Mouse (Mus musculus): ENCODE measurements around the gene Mapk8ip3. TPM values are rescaled to one million over a fixed set of nuclear protein-coding genes. Genes with fewer than 3 reads are reported as not detected.

The Mapk8ip3 gene
- polyA plus RNA-seq, 1 experiment from 2014 or later = 28.0 TPM

DNA sequence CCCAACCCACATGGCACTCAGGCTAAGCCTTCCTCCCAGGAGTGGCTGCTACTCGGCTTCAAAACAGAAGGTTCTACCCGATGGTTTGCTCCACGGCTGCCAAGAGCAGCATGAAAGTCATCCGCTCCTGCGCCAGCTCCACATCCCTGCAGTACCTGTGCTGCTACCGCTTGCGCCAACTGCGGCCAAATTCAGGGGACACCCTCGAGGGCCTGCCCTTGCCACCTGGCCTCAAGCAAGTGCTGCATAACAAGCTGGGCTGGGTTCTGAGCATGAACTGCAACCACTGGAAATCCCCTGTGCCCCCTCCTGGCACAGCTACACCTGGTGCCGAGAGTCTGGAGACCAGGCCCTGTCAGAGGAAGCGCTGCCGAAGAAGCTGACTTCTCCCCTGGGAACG is 45.5 kb downstream of the Mapk8ip3 start:
- Histone ChIP-seq H3K9me3 (ENCODE audit: control insufficient read depth, low read length) (no peaks in the 10 kb centered on the region), H3K27ac (ENCODE audit: low read depth, low read length) (no peak overlapping the region), H3K4me3 (ENCODE audit: low read depth, low read length) (no peak overlapping the region), H3K36me3 (ENCODE audit: control insufficient read depth, insufficient read depth, low read length) (peaks cover 32% of the 10 kb centered on the region), H3K27me3 (replicated peaks; ENCODE audit: control insufficient read depth, insufficient read depth, low read length) (no peaks in the 10 kb centered on the region), H3K4me2 (no peak overlapping the region), H3K9ac (ENCODE audit: low read depth, low read length) (no peak overlapping the region), H3K4me1 (replicated peaks; ENCODE audit: control insufficient read depth, insufficient read depth, low read length) (peaks cover 23% of the 10 kb centered on the region)
- WGBS = 84% methylated on average over 13 of the region's 13 CpGs
- DNase-seq (ENCODE audit: low spot score) = no peak
- no peak for ATAC-seq (replicated peaks; ENCODE audit: low FRiP score)

DNA sequence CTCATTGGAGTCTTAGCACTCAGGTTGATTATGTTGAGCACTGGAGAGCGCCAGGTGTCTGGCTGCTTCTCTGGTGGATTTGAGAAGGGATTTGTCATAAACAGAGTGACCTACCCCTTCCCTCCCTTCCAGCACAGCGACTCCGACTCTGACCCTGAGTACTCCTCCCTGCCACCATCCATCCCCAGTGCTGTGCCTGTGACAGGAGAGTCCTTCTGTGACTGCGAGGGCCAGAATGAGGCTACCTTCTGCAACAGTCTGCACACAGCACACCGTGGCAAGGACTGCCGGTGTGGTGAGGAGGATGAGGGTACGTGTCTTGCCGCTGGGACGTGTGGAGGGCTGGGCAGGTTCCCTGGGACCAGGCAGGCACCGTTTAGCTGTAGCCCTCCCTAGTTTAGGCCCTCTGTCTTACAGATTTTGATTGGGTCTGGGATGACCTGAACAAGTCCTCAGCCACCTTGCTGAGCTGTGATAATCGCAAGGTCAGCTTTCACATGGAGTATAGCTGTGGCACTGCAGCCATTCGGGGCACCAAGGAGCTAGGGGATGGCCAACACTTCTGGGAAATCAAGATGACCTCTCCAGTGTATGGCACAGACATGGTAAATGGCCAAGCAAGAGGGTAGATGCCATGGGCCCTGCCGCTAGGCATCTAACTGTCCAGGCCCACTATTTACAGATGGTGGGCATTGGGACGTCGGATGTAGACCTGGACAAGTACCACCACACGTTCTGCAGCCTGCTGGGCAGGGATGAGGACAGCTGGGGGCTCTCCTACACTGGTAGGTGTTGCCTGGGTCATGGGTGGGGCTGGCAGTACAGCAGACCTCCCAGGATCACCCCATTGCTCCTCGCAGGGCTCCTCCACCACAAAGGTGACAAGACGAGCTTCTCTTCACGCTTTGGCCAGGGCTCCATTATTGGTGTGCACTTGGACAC is 46.4 kb downstream of the Mapk8ip3 start:
- peaks cover 20% of the 10 kb centered on the region for H3K4me1 ChIP-seq (replicated peaks; ENCODE audit: control insufficient read depth, insufficient read depth, low read length)
- no peaks in the 10 kb centered on the region for H3K9me3 ChIP-seq (ENCODE audit: control insufficient read depth, low read length)

DNA sequence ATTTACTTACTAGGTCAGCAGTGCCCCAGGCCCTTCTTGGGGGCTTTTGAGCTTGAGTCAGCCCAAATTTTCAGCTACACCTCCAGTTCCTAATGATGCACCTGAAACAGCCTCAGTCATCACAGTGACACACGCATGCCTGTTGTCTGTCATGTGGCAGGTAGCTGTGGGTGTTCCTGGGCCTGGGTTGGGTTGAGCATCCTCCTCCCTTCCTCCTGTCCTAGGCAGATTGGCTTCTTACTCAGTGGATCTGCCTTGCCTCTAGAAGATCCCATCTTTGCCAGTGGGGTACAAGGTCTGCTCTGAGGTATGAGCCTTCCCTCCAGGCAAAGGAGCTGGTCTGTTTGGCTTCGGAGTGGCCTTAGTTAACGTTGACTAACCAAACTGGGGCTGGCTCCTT is 47.9 kb downstream of the Mapk8ip3 start:
- peaks cover 23% of the 10 kb centered on the region for H3K4me1 ChIP-seq (replicated peaks; ENCODE audit: control insufficient read depth, insufficient read depth, low read length)
- peaks cover 39% of the 10 kb centered on the region for H3K36me3 ChIP-seq (ENCODE audit: control insufficient read depth, insufficient read depth, low read length)
- no peak overlapping the region for H3K27ac ChIP-seq (ENCODE audit: low read depth, low read length)
- no peak for DNase-seq (ENCODE audit: low spot score)
- ATAC-seq (replicated peaks; ENCODE audit: low FRiP score) = no peak
- no peaks in the 10 kb centered on the region for H3K9me3 ChIP-seq (ENCODE audit: control insufficient read depth, low read length)
- peak overlapping the region; percentile 17; the same call in 1 of the 2 replicates for H3K4me3 ChIP-seq (ENCODE audit: low read depth, low read length)
- H3K27me3 ChIP-seq (replicated peaks; ENCODE audit: control insufficient read depth, insufficient read depth, low read length) = no peaks in the 10 kb centered on the region
- no peak overlapping the region for H3K9ac ChIP-seq (ENCODE audit: low read depth, low read length)
- 83% methylated on average over 3 of the region's 3 CpGs for WGBS
- H3K4me2 ChIP-seq = peak overlapping the region; percentile 96; the same call in 1 of the 2 replicates

More for the DNA sequence above, 46.4 kb downstream of the Mapk8ip3 start:
- no peak for ATAC-seq (replicated peaks; ENCODE audit: low FRiP score)
- H3K27ac ChIP-seq (ENCODE audit: low read depth, low read length) = no peak overlapping the region; the same call in 1 of the 2 replicates
- H3K4me2 ChIP-seq = no peak overlapping the region
- H3K9ac ChIP-seq (ENCODE audit: low read depth, low read length) = no peak overlapping the region; the same call in 1 of the 2 replicates
- no peak for DNase-seq (ENCODE audit: low spot score)
- no peak overlapping the region; the same call in 1 of the 2 replicates for H3K4me3 ChIP-seq (ENCODE audit: low read depth, low read length)
- no peaks in the 10 kb centered on the region for H3K27me3 ChIP-seq (replicated peaks; ENCODE audit: control insufficient read depth, insufficient read depth, low read length)
- peaks cover 32% of the 10 kb centered on the region for H3K36me3 ChIP-seq (ENCODE audit: control insufficient read depth, insufficient read depth, low read length)
- WGBS = 84% methylated on average over 19 of the region's 19 CpGs

DNA sequence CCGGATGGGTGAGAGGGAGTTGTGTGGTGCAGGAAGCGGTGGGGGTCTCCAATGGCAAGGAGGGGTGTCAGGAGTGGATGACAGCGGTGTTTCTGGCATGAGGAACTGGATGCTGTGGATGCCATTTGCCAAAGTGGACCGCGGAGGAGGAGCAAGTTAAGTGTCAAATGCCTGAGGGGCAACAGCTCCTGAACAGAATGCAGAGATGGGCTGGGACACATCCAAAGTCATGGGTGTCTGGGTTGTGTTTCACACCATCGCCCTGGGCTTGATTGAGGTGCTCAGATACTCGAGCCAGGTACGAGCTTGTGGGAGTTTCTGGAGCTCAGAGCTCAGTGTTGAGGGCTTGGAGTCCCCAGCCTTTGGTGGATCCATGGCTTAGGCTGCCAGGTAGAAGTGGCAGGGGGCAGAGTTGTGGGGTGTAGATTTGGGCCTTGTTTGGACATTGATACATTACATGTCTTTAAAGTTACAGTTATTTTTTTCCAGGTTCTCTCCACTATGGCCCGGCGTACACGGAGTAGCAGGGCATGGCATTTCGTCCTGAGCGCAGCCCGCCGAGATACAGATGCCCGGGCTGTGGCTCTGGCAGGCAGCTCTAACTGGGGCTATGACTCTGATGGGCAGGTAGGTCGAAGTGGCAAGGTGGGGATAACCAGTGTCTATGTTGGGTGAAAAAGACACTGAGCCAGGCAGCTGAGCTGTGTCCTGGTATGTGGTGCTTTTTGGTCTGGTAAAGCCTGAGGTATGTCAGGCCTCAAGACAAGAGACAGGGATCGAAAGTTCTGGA is 49.3 kb downstream of the Mapk8ip3 start:
- DNase-seq (ENCODE audit: low spot score) = no peak
- Histone ChIP-seq H3K36me3 (ENCODE audit: control insufficient read depth, insufficient read depth, low read length) (peaks cover 42% of the 10 kb centered on the region), H3K4me2 (peak overlapping the region; percentile 96), H3K27ac (ENCODE audit: low read depth, low read length) (peak overlapping the region; percentile 60; the same call in 1 of the 2 replicates), H3K4me3 (ENCODE audit: low read depth, low read length) (peak overlapping the region; percentile 76), H3K27me3 (replicated peaks; ENCODE audit: control insufficient read depth, insufficient read depth, low read length) (no peaks in the 10 kb centered on the region), H3K9ac (ENCODE audit: low read depth, low read length) (peak overlapping the region; percentile 80), H3K4me1 (replicated peaks; ENCODE audit: control insufficient read depth, insufficient read depth, low read length) (peaks cover 18% of the 10 kb centered on the region), H3K9me3 (ENCODE audit: control insufficient read depth, low read length) (no peaks in the 10 kb centered on the region)
- 60% methylated on average over 18 of the region's 18 CpGs for WGBS
- no peak for ATAC-seq (replicated peaks; ENCODE audit: low FRiP score)

DNA sequence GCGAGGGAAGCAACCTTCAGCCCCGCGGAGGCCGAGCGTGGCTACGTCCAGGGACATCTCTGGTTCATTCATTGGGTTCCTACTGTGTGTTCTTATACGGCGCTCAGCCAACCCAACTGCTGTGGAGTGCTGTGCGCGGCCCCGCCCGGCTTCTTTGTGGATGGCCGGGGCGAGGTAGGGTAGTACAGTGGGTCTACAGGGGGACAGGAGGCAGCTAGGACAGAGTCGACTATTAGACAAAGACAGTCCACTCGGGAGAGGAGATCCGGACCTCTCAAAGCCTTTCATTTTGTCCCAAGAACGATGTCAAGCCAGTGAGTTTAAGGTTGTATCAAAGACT is 49.9 kb downstream of the Mapk8ip3 start:
- Histone ChIP-seq H3K4me1 (replicated peaks; ENCODE audit: control insufficient read depth, insufficient read depth, low read length) (peaks cover 18% of the 10 kb centered on the region), H3K4me2 (peak overlapping the region; percentile 96), H3K36me3 (ENCODE audit: control insufficient read depth, insufficient read depth, low read length) (peaks cover 36% of the 10 kb centered on the region; the same call in 1 of the 2 replicates), H3K4me3 (ENCODE audit: low read depth, low read length) (peak overlapping the region; percentile 76), H3K27me3 (replicated peaks; ENCODE audit: control insufficient read depth, insufficient read depth, low read length) (no peaks in the 10 kb centered on the region), H3K27ac (ENCODE audit: low read depth, low read length) (peak overlapping the region; percentile 60), H3K9me3 (ENCODE audit: control insufficient read depth, low read length) (no peaks in the 10 kb centered on the region), H3K9ac (ENCODE audit: low read depth, low read length) (peak overlapping the region; percentile 80)
- DNase-seq (ENCODE audit: low spot score) = no peak
- under 1% methylated on average over 18 of the region's 18 CpGs for WGBS
- peak; percentile 11 for ATAC-seq (replicated peaks; ENCODE audit: low FRiP score)

DNA sequence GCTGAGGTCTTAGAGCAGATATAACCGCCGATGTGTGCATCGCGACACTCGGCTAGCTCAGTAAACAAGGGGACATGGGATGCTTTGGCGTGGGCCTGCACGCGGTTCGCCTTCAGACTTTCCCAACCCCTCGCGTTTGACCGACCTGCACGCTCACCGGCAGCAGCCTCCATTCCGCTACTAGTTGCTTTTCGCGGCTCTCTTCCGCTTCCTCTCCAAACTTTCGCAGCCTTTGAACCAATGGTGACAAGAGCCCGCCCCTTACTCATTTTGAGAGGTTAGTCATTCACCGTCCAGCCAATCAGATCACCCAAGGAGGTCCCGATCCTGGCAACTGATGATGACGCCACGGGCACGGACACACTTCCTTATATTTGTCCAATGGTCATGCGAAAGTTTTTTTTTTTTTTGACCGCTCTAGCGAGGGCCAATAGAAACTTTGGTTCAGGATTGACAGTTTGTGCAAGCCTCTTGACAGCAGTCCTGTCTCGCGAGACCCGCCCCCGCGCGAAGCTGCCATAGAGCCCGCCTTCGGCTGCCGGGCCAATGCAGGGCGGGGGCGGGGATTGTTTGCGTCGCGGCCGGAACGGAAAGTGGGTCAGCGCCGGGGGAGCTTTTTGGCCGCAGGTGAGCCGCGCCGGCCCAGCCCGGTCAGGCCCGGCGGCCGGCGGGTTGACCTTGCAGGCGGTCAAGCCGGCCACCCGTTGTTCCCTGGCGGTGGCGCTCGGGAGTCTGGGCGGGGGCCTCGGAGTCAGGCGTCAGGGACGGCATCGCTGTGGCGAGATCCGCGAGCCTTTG is 50.4 kb downstream of the Mapk8ip3 start, which contains the start of the genes Nubp2 and Spsb3:
Nubp2 (minus strand) TSS at position 216 of the 798 bp plus-strand sequence.
Spsb3 (plus strand) TSS at position 510 of the 798 bp plus-strand sequence.
- ATAC-seq (replicated peaks; ENCODE audit: low FRiP score) (peak; percentile 92), DNase-seq (ENCODE audit: low spot score) (peak; percentile 95)
- under 1% methylated on average over 69 of the region's 69 CpGs for WGBS
- Histone ChIP-seq H3K9me3 (ENCODE audit: control insufficient read depth, low read length) (no peaks in the 10 kb centered on the region), H3K4me1 (replicated peaks; ENCODE audit: control insufficient read depth, insufficient read depth, low read length) (peaks cover 18% of the 10 kb centered on the region), H3K36me3 (ENCODE audit: control insufficient read depth, insufficient read depth, low read length) (peaks cover 35% of the 10 kb centered on the region; the same call in 1 of the 2 replicates), H3K27ac (ENCODE audit: low read depth, low read length) (peak within 1 kb of the TSS; percentile 60), H3K4me2 (peak within 1 kb of the TSS; percentile 96), H3K9ac (ENCODE audit: low read depth, low read length) (peak within 1 kb of the TSS; percentile 80), H3K27me3 (replicated peaks; ENCODE audit: control insufficient read depth, insufficient read depth, low read length) (no peaks in the 10 kb centered on the region), H3K4me3 (ENCODE audit: low read depth, low read length) (peak within 1 kb of the TSS; percentile 76)

DNA sequence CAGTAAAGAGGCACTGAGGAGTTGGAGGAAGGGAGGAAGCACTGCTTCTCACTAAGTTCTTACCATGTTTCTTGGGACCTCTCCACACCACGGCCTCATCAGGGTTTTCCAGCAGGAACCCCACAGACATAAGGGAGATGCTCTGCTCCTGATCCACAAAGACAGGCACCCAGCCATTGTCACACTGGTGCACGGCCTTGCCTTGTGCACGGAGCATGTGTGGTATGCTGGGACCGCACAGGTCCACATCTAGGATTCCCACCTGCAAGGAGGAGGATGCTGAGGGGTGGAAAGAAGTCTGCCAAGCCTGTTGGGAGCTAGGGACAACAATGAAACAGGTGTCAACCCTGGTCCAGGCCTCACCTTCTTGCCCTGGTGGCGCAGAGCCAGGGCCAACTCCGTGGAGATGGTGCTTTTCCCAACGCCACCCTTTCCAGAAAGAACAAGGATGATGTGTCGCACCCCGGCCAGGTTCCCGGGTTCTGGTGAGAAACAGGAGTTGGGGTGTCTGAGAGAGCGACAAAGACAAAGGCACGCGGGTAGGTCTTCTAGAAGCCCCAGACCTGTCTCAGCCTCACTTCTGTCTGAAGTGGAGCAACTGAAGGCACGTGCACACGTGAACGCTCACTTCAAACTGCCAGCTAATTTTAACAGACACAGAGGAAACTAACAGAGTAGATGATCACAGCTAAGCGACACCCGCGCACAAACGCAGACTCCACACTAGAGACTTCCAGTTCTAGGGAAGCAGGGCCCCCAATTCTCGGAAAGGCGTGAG is 51.2 kb downstream of the Mapk8ip3 start:
- Histone ChIP-seq H3K9ac (ENCODE audit: low read depth, low read length) (peak overlapping the region; percentile 74), H3K9me3 (ENCODE audit: control insufficient read depth, low read length) (no peaks in the 10 kb centered on the region), H3K27ac (ENCODE audit: low read depth, low read length) (no peak overlapping the region; the same call in 1 of the 2 replicates), H3K4me3 (ENCODE audit: low read depth, low read length) (peak overlapping the region; percentile 76), H3K4me1 (replicated peaks; ENCODE audit: control insufficient read depth, insufficient read depth, low read length) (peaks cover 18% of the 10 kb centered on the region), H3K36me3 (ENCODE audit: control insufficient read depth, insufficient read depth, low read length) (peaks cover 28% of the 10 kb centered on the region; the same call in 1 of the 2 replicates), H3K4me2 (peak overlapping the region; percentile 92), H3K27me3 (replicated peaks; ENCODE audit: control insufficient read depth, insufficient read depth, low read length) (no peaks in the 10 kb centered on the region)
- DNase-seq (ENCODE audit: low spot score) (no peak), ATAC-seq (replicated peaks; ENCODE audit: low FRiP score) (no peak)
- 22% methylated on average over 22 of the region's 22 CpGs for WGBS

Data from liver, embryonic 11.5 days (tissue).